22 mouse cellular contexts compared by ENCODE assay signal in the genomic region with DNA sequence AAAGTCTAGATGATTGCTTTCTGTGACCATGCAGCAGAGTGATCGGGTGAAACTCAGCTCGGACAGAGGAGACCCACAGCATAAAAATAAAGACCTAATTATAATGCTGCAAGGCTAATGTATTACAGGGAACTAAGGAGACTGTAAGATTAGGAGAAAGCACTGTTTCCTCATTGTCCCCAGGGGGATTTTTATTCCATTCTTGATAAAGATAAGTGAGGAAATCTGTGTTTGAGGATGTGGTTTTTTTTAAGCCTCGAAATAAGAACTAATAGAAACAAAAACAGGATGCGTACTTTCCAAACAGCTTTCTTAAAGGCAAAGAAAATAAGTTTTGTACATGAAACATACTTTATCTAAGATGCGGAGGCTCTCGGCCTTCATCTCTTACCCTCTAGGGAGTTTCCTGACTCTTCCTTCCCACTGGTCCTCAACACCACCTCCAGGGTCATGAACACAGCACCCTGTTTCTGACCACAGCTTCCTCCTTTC.
"Had no signal": no experiment of that assay in that cellular context is flagged by ENCODE, and none has a peak within 500 bp of the region (broad histone marks: within the 10 kb centered on the region; RNA-seq: fewer than 3 reads in every experiment).

No protein-coding gene starts in this region.

- ATAC-seq: intestine, embryonic 16.5 days; midbrain, embryonic 15.5 days had no signal

- H3K9ac ChIP-seq: limb, embryonic 12.5 days; limb, embryonic 15.5 days; liver, embryonic 14.5 days; lung, embryonic 15.5 days; midbrain, embryonic 12.5 days; midbrain, embryonic 15.5 days; neural tube, embryonic 12.5 days; neural tube, embryonic 15.5 days had no signal

- H3K27ac ChIP-seq: limb, embryonic 12.5 days; limb, embryonic 15.5 days; liver, embryonic 14.5 days; lung, embryonic 15.5 days; midbrain, embryonic 12.5 days; midbrain, embryonic 15.5 days; neural tube, embryonic 12.5 days; neural tube, embryonic 15.5 days; stomach, postnatal 0 days had no signal

- DNase-seq: kidney, adult 18-20 months; kidney, postnatal 4 days; left cerebral cortex, postnatal 4 days; lung, adult 18-20 months; lung, postnatal 10 days; lung, postnatal 36 days; right cerebral cortex, adult 18-20 months; right cerebral cortex, postnatal 14 days; right cerebral cortex, postnatal 4 days; thymus, adult 2 months; thymus, postnatal 14 days had no signal

- H3K36me3 ChIP-seq: limb, embryonic 12.5 days; limb, embryonic 15.5 days; lung, embryonic 15.5 days; midbrain, embryonic 12.5 days; midbrain, embryonic 15.5 days; neural tube, embryonic 12.5 days; neural tube, embryonic 15.5 days had no signal

- H3K4me1 ChIP-seq: limb, embryonic 15.5 days; lung, embryonic 15.5 days; megakaryocyte, embryonic 14.5 days; midbrain, embryonic 12.5 days; midbrain, embryonic 15.5 days; neural tube, embryonic 12.5 days had no signal

- H3K4me2 ChIP-seq: limb, embryonic 12.5 days; limb, embryonic 15.5 days; lung, embryonic 15.5 days; midbrain, embryonic 12.5 days; midbrain, embryonic 15.5 days; neural tube, embryonic 12.5 days; neural tube, embryonic 15.5 days had no signal

- H3K4me3 ChIP-seq: limb, embryonic 12.5 days; limb, embryonic 15.5 days; lung, embryonic 15.5 days; megakaryocyte, embryonic 14.5 days; midbrain, embryonic 12.5 days; midbrain, embryonic 15.5 days; neural tube, embryonic 12.5 days; neural tube, embryonic 15.5 days had no signal

- H3K27me3 ChIP-seq: limb, embryonic 15.5 days; lung, embryonic 15.5 days; megakaryocyte, embryonic 14.5 days; midbrain, embryonic 12.5 days; midbrain, embryonic 15.5 days; neural tube, embryonic 12.5 days; neural tube, embryonic 15.5 days had no signal

- H3K9me3 ChIP-seq: limb, embryonic 12.5 days; limb, embryonic 15.5 days; lung, embryonic 15.5 days; midbrain, embryonic 12.5 days; midbrain, embryonic 15.5 days; neural tube, embryonic 12.5 days had no signal
